Mouse (Mus musculus) forebrain, embryonic 10.5 days (tissue): ENCODE data around the gene Gtf2ird1. TPM values are rescaled to one million over a fixed set of nuclear protein-coding genes. Genes with fewer than 3 reads are reported as not detected.

Experiments
- DNase-seq: peaks from one replicate; pipeline ENCODE4 v3.0.0-alpha.2; 2017; ENCODE audit warnings: low spot score; ENCODE audit errors: extremely low spot score
- H3K27ac ChIP-seq: fragments of 300-500 bp; sonication (generic); 2 replicates; pipeline ENCODE4 v1.5.1; 2016; ENCODE audit warnings: mild to moderate bottlenecking
- H3K27me3 ChIP-seq: fragments of 300-500 bp; sonication (generic); 2 replicates; pipeline ENCODE4 v1.6.1; 2016; ENCODE audit warnings: mild to moderate bottlenecking; ENCODE audit not compliant: poor library complexity, severe bottlenecking
- H3K36me3 ChIP-seq: fragments of 300-500 bp; sonication (generic); replicated peaks from 2 replicates; pipeline ENCODE4 v1.6.1; 2016; ENCODE audit warnings: mild to moderate bottlenecking, moderate library complexity
- H3K4me1 ChIP-seq: fragments of 300-500 bp; sonication (generic); 2 replicates; pipeline ENCODE4 v1.6.1; 2016
- H3K4me3 ChIP-seq: fragments of 300-500 bp; sonication (generic); 2 replicates; pipeline ENCODE4 v1.5.1; 2016; ENCODE audit warnings: mild to moderate bottlenecking, moderate library complexity
- H3K9me3 ChIP-seq: fragments of 300-500 bp; sonication (generic); 2 replicates; pipeline ENCODE4 v1.6.1; 2016; ENCODE audit warnings: mild to moderate bottlenecking, moderate library complexity
- WGBS: fragments of 180-500 bp; shearing (Covaris S2); methylation state at CpG from one replicate; pipeline ENCODE4 v1.1.7; 2016; 5-methylcytosine and 5-hydroxymethylcytosine counted together
- microRNA-seq: library from miRNA; unstranded; fragments of <30 nt; microRNA quantifications from one replicate; pipeline ENCODE4, GENCODE M21; 2017
- polyA plus RNA-seq: library from polyadenylated mRNA; unstranded; fragments of >200 nt; fragmentation: Nextera tagmentation; extraction: Ambion mirVana; gene quantifications from 2 replicates; pipeline ENCODE4 v1.2.1, GENCODE M21; 2016

Gtf2ird1 gene
- polyA plus RNA-seq, 1 experiment from 2014 or later: 92.6 TPM

GRCm38 (mm10) chr5:134311894-134312411 lies 144.6 kb downstream of the Gtf2ird1 start:
- H3K4me1 ChIP-seq: peaks cover 47% of the 10 kb centered on the region
- peaks cover 52% of the 10 kb centered on the region for H3K36me3 ChIP-seq
- WGBS: 87% methylated on average over 6 of the region's 6 CpGs
- peaks cover 1% of the 10 kb centered on the region; the same call in 1 of the 2 replicates for H3K27me3 ChIP-seq
- peak overlapping the region; percentile 88 for H3K4me3 ChIP-seq
- H3K9me3 ChIP-seq: no peaks in the 10 kb centered on the region
- H3K27ac ChIP-seq: peak overlapping the region; percentile 100
- DNase-seq: no peak

GRCm38 (mm10) chr5:134310201-134310600 lies 146.3 kb downstream of the Gtf2ird1 start:
- Histone ChIP-seq H3K27ac (no peak overlapping the region), H3K4me1 (peaks cover 31% of the 10 kb centered on the region), H3K9me3 (no peaks in the 10 kb centered on the region), H3K4me3 (no peak overlapping the region), H3K27me3 (no peaks in the 10 kb centered on the region), H3K36me3 (peaks cover 70% of the 10 kb centered on the region)
- 98% methylated on average over 9 of the region's 9 CpGs for WGBS
- DNase-seq: no peak

GRCm38 (mm10) chr5:134309345-134309744 lies 147.2 kb downstream of the Gtf2ird1 start:
- DNase-seq: no peak
- Histone ChIP-seq H3K27ac (no peak overlapping the region), H3K4me1 (peaks cover 29% of the 10 kb centered on the region), H3K27me3 (no peaks in the 10 kb centered on the region), H3K9me3 (no peaks in the 10 kb centered on the region), H3K4me3 (no peak overlapping the region), H3K36me3 (peaks cover 79% of the 10 kb centered on the region)
- 97% methylated on average over 1 of the region's 1 CpGs for WGBS

Small RNAs within 50 kb of the gene (microRNA-seq; reads per million reads assigned to microRNA genes)
- not detected for gene Gm26340
- gene Mir3965: not detected

Other genes starting within 250 kb of the Gtf2ird1 start
- gene Ncf1, start 227.1 kb downstream of the Gtf2ird1 start, polyA plus RNA-seq: 2.4 TPM in 2 replicates
- 174 and 178 TPM in 2 replicates for gene Gtf2i, start 142.0 kb downstream of the Gtf2ird1 start, polyA plus RNA-seq
- gene Clip2, start 95.7 kb upstream of the Gtf2ird1 start, polyA plus RNA-seq: 4.2 and 4.5 TPM in 2 replicates
- 0.10 TPM in 1 of 2 replicates, not detected in the other for gene Syna, start 103.5 kb upstream of the Gtf2ird1 start, polyA plus RNA-seq
- gene Rfc2, start 124.7 kb upstream of the Gtf2ird1 start, polyA plus RNA-seq: 440 and 447 TPM in 2 replicates
- gene Lat2, start 158.3 kb upstream of the Gtf2ird1 start, polyA plus RNA-seq: 2.8 and 4.2 TPM in 2 replicates
- 571 and 588 TPM in 2 replicates for gene Eif4h, start 182.8 kb upstream of the Gtf2ird1 start, polyA plus RNA-seq
- gene Limk1, start 231.9 kb upstream of the Gtf2ird1 start, polyA plus RNA-seq: 6.2 and 7.1 TPM in 2 replicates